Mouse (Mus musculus) layer of hippocampus, postnatal 14 days (tissue): Measurements from ENCODE around the gene Wdr31. TPM values are rescaled to one million over a fixed set of nuclear protein-coding genes. Genes with fewer than 3 reads are reported as not detected.

Source experiments
- DNase-seq, 2 experiments: peaks; one replicate each; pipeline ENCODE4 v3.0.0; 2021 to 2022; ENCODE audit warnings: low spot score in 2 of 2, mixed read lengths in 1 of 2
- total RNA-seq, 2 experiments: library from RNA; stranded (reverse); gene quantifications; 2 replicates each; pipeline ENCODE4 v1.2.3; 2021

The Wdr31 gene
- total RNA-seq, 2 experiments from 2014 or later, result 5.4 to 5.8 TPM

GRCm38 (mm10) chr4:62398956-62399355 is 71.7 kb downstream of the Wdr31 start:
- no peak for DNase-seq

Other genes with a start within 250 kb of the Wdr31 start
- 10 to 100 TPM; 22.8 to 23.5 TPM for gene Zfp37, start 239.8 kb downstream of the Wdr31 start, total RNA-seq
- 10 to 100 TPM in 1 of 2 experiments, 1 to 10 TPM in 1; 7.8 to 11.6 TPM for gene Slc31a2, start 208.3 kb downstream of the Wdr31 start, total RNA-seq
- 10 to 100 TPM; 42.3 to 44.8 TPM for gene Fkbp15, start 110.3 kb downstream of the Wdr31 start, total RNA-seq
- 10 to 100 TPM; 27.5 to 36.7 TPM for gene Slc31a1, start 110.2 kb downstream of the Wdr31 start, total RNA-seq
- gene Cdc26, start 62.3 kb downstream of the Wdr31 start, total RNA-seq, result 10 to 100 TPM; 48.4 to 49.3 TPM
- 10 to 100 TPM; 11.8 to 12.8 TPM for gene Prpf4, start 62.1 kb downstream of the Wdr31 start, total RNA-seq
- not detected for gene Rnf183, start 35.6 kb downstream of the Wdr31 start, total RNA-seq
- under 1 TPM; 0.30 to 0.67 TPM for gene Bspry, start 9.2 kb upstream of the Wdr31 start, total RNA-seq
- gene Hdhd3, start 32.6 kb upstream of the Wdr31 start, total RNA-seq, result 10 to 100 TPM; 10.0 to 10.9 TPM
- 10 to 100 TPM; 21.7 to 27.6 TPM for gene Alad, start 49.0 kb upstream of the Wdr31 start, total RNA-seq
- 10 to 100 TPM; 23.8 to 26.3 TPM for gene Pole3, start 54.2 kb upstream of the Wdr31 start, total RNA-seq
- under 1 TPM; 0.30 to 0.57 TPM for gene 4933430I17Rik, start 54.5 kb upstream of the Wdr31 start, total RNA-seq
- gene Rgs3, start 89.0 kb upstream of the Wdr31 start, total RNA-seq, result 10 to 100 TPM; 24.4 to 26.5 TPM